Mouse (Mus musculus): ENCODE measurements around the gene L3hypdh.
"Not testable (repeated sequence)": the region's sequence is repeated elsewhere in the genome, so short reads cannot be mapped to it uniquely, and the experiment has no call there.

L3hypdh gene

DNA sequence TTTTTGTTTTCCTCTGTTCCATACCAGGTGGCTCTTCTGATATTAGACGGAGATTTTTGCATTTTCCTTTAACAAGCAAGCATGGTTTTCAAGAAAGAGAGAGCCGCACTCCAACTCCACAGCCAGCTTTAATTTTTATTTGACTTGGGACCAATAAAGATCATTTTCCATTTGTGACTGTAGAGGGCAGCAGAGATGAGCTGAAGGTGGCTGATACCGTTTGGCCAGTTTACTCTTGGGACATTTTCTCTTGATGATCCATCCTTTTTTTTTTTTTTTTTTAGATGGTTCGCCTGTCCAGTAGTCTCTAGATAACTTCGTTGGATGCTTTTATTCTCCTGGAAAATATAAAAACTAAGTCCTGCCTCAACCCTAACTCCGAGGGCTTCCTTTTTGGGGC lies 31.9 kb downstream of the L3hypdh start:
- peak; percentile 74 for DNase-seq (ENCODE audit: low read depth)

DNA sequence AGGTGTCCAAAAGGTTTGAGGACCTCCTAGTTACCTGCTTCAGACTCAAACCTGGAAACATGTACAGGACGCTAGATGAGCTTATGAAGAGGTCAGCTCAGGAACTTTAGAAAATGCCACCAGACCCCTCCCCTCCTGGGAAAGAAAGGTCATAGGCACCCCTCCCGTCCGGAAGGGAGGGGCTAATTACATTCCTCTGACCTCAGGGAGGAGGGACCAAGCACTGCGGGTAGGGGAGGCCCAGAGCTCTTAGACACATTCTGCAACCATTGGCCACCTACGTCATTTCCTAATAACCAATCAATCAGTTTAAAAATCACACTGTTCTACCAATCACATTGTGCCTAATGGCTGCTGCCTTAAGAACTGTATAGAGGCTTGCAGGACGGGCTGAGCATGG lies 32.7 kb downstream of the L3hypdh start:
- DNase-seq (ENCODE audit: low read depth) = no peak

DNA sequence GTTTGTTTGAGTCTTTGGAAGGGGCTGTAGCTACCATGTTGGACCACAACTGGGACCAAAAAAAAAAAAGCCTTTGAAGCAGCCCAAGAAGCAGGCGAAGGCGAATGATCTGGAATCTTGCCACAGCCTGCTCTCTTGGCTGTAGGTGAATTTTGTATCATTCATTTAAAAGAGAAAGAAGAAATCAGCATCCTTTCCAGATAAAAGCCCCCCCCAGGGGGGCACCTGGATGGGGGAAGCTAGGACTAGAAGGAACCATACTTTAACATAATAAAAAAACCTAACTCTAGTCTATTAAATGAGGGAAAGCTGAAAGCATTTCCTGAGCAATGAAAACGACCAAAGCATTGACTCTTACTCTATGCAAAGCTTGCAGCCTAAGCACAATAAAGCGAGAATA lies 34.4 kb downstream of the L3hypdh start:
- no peak for DNase-seq (ENCODE audit: low read depth)

DNA sequence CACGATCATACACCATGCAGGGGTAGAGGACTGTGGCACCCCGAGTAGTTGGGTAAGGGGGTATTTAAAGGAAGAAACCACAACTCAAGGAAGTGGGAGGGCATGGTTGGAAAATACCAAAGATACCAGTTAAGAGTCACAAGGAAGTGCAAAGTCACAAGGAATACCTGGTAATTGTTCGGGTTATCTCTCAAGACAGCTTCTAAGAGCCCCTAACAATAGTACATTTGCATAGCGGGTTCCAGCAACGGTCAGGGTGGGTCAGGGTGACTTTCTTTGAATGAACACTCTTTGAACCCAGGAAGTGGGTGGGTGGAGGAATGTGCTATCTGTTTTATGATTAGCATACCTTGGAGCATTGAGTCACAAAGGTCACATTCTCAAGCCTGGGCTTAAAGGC lies 35.1 kb downstream of the L3hypdh start:
- DNase-seq (ENCODE audit: low read depth) = not testable (repeated sequence)

DNA sequence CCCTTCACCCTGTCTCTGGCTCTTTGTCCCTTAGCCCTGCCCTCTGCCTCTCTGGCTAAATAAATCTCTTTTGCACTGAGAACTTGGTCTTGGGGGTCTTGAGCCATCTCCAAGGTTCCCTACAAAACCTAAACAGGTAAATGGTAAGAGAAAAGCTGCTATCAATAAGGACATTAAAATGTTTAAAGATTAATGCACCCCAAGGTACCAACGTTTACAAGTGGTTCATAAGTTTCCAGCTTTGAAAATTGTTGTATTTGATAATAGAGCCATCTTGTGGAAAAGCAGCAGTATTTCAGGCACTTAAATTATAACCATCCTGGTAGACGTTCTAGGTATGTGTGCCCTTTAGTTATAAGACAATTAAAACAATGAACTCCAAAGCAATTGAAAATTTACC lies 37.7 kb downstream of the L3hypdh start:
- DNase-seq (ENCODE audit: low read depth) = peak; percentile 50

DNA sequence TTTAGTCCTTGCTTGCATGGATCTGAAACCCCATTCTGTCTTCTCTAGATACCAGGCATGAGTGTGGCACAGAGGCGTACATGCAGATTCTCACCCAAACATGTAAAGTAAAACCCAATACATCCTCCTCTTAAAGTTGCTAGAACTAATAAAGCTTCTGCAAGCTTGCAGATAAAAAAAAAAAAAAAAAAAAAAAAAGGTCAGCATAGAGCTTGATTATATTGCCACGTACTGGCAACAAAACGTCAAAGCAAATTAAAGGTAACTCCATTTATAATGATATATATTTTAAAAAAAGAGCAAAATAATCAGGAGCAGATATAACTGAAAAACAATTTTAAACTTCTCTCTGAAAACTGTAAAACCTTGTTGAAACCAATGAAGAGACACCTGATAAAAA lies 44.0 kb downstream of the L3hypdh start:
- DNase-seq (ENCODE audit: low read depth) = no peak

DNA sequence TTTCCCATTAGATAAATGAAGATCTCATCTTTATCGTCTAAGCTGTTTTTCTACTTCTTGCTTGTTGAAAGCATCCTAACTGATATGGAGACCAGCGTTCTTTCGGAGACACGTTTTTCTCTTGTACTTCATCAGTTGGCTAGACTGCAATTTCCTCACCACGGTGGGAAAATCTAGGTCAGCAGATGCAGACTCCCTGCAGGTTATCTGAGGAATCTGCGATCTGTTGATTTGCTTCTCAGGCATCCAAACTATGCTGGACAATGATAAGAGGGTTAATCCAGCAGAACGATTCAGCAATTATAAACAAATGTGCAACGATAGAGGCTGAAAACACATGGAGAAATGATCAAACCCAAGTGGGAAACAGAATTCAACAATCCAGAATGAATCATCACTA lies 45.7 kb downstream of the L3hypdh start:
- DNase-seq (ENCODE audit: low read depth) = no peak

DNA sequence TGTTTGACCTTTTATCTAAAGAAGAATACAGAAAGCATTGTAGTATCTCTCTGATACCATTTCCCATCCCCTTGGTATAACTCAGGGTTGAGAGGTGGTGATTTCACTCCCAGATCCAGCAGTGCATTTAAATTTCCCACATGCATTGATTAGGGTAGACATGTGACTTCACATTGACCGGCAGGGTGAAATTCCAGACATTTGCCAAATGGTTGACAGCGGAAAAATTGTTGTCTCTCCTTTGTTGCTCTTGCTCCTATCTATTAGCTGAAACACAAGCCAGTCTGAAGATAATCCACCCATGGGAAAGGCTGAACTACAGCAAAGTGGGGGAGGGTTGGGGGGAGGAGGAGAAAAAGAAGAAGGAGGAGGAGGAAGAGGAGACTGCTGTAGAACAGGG lies 46.4 kb downstream of the L3hypdh start:
- no peak for DNase-seq (ENCODE audit: low read depth)

DNA sequence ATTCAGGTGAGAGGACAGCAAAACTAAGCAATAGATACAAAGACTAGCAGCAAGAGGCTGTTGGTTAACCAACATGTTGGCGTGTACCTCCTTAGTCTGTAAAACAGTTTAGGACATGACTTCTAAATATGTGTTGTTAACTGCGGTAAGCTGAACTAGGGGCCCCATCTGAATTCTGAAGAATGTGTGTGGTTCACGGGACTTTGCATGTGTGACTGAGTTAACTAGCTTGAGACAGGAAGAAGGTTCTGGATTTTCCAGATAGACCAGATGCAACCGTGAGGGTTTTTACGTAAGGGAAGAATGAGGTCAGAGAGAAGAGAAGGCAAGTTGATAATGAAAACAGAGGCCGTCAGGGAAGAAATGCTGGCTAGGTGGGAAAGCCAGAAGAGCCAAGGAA lies 48.2 kb downstream of the L3hypdh start:
- no peak for DNase-seq (ENCODE audit: low read depth)

DNA sequence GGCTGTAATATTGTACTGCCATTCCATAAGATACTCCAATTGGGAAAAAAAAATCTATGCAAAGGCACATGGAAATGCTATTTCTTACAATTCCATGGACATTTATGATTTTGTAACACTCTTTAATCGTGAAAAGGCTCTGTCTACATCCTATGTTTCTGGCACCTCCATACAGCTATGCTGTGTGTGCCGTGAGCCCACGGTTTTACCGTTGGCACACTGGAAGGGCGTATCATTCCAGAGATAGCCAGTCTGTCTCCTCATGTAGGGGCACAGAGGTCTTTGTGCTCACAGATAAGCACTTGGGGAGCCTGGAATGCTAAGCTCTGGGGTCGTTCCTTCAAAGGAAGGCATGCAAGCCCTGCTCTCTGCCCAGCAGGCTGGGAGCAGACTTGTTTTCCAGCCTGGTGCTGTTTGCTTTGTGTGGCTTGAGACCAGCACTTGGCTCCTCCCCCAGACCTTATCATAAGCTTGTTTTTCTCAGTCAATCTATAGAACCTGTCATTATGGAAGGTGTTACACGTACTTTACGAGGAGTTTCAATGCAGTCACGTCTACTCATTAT lies 49.1 kb downstream of the L3hypdh start:
- no peak for DNase-seq (ENCODE audit: low read depth)

DNA sequence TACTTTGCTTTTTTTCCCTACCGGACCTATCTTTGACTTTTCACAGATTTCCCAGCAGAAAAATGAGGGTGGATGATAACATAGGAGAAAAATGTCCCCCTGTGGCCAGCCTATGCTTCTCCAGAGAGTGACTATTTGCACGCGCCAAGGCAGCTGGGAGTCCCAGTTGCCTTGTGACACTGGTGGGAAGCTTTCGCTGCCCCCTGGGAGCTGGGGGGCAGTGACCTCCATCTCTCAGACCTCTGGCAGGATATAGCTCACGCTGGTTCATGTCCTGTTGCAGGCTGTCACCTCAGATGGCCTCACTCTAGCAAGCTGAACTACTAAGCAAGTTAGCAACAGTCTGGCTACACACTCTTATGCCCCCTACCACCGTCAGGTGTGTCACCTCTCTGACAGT lies 53.4 kb downstream of the L3hypdh start:
- DNase-seq (ENCODE audit: low read depth) = no peak

DNA sequence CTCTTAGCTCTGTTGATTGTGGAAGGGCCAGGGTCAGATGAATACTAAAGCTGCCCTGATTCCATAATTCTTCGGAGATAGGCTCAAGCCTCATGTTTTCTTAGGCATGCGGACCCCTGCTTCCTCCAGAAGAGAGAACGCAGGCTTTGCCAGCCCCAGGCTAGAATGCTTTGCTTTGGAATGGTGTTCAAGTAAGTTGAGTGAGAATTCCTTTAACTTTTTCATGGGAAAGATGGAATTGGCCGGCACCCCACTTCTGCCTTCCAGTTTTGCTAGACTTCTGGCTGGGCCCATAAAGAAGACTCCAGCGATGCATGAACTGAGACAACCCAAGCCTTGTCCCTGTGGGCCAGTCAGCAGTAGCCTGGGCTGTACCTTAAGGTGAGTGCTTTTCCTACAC lies 54.1 kb downstream of the L3hypdh start:
- no peak for DNase-seq (ENCODE audit: low read depth)

DNA sequence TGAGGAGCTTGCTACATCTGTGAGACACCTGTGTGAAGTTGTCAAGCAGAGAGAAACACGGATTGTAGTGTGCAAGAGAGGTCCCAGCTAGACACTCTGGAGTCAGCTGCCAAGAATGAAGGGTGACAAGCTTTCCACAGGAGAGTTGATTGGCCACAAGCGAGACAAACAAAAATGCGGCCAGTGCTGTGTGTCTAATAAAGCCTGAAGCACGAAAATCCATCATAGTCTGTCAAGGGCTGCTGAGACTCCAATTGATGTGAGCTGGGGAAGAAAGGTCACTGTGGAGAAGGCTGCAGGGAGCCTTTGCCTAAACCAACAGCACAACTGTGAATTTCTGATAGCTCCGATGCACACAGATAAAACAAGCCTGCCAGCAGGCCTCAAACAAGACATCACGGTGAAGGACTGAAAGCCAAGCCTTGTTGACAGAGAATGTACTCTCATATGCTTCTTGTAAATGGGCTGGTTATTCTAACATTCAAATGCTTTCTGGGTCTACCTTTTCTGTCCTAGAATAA lies 59.9 kb downstream of the L3hypdh start:
- no peak for DNase-seq (ENCODE audit: low read depth)

DNA sequence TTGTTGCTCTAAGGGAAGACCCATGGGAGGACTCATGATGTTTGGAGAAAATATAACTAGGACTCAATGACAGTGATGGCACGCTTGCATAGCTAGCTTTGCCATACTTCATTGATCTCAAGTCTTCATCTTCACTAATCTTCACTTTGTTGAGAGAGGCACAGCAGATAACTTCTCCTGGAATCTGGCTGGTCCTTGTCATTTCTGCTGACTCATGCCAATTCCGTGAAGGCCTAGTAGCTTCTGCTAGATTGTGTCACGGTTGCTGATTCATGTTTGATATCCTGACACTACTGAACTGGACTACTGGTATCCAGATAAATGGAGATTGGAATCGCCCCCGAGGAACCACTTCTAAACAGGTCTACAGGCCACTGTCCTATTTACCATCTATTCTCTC lies 61.7 kb downstream of the L3hypdh start:
- DNase-seq (ENCODE audit: low read depth) = no peak

All from NIH3T3 (cell line).